Mouse (Mus musculus): Measurements from ENCODE around the gene Ehd1.

GRCm38 (mm10) chr19:6236842-6237241, 39.7 kb upstream of the Ehd1 start:
- TF ChIP-seq CTCF (IDR thresholded peaks at IDR 0.05; ENCODE audit: borderline replicate concordance, insufficient read depth, low read length) (no peak), POLR2A (IDR thresholded peaks at IDR 0.05; ENCODE audit: low read depth, low read length) (no peak)
